Mouse (Mus musculus) cortical plate, adult 2 months (tissue): ENCODE results near the gene Pglyrp2.

Source experiments
- CTCF ChIP-seq: fragments of 200-500 bp; IDR thresholded peaks from 2 replicates; pipeline ENCODE4 v1.5.1; 2011; ENCODE audit warnings: mild to moderate bottlenecking, control low read depth, low read length; ENCODE audit not compliant: insufficient read depth; ENCODE audit errors: extremely low read depth
- POLR2A ChIP-seq: fragments of 200-500 bp; IDR thresholded peaks from 2 replicates; pipeline ENCODE4 v1.6.1; 2011; ENCODE audit warnings: mild to moderate bottlenecking, low read length, control low read depth; ENCODE audit not compliant: insufficient read depth; ENCODE audit errors: extremely low read depth

DNA sequence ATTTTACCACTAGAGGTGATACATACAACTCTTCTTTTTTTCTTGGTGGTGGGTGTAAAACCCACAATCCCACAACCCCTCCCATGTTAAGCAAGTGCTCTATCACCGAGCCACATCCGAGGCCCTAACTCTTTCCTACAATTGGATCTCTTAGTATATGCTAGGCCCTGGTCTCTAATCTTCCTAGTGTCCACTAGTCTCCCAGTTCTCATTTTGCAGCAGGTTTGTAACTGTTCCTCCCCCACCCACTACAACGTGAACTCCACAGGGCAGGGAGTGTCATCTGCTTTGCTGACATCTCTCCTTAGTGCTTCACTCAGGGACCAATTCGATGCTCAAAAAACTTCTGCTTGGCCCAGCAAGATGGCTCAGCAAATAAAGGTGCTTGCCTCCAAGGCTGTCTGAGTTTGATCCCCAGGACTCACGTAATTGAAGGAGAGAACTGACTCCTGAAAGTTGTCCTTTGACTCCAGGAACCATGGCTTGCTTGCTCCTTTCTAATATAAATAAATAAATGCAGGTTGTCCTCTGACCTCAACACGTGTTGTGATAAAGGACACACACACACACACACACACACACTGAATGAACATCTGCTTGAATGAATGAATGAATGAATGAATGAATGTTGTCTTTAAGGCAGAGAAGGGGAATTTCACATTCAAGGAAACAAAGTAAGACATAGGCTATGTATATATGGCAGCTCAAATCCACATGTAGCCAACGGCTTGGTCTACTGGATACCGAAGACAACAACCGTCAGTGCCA, 21.8 kb downstream of the Pglyrp2 start:
- TF ChIP-seq CTCF, result no peak
- TF ChIP-seq POLR2A, result no peak
